ENCODE assay signal across 8 mouse cellular contexts in the genomic region with DNA sequence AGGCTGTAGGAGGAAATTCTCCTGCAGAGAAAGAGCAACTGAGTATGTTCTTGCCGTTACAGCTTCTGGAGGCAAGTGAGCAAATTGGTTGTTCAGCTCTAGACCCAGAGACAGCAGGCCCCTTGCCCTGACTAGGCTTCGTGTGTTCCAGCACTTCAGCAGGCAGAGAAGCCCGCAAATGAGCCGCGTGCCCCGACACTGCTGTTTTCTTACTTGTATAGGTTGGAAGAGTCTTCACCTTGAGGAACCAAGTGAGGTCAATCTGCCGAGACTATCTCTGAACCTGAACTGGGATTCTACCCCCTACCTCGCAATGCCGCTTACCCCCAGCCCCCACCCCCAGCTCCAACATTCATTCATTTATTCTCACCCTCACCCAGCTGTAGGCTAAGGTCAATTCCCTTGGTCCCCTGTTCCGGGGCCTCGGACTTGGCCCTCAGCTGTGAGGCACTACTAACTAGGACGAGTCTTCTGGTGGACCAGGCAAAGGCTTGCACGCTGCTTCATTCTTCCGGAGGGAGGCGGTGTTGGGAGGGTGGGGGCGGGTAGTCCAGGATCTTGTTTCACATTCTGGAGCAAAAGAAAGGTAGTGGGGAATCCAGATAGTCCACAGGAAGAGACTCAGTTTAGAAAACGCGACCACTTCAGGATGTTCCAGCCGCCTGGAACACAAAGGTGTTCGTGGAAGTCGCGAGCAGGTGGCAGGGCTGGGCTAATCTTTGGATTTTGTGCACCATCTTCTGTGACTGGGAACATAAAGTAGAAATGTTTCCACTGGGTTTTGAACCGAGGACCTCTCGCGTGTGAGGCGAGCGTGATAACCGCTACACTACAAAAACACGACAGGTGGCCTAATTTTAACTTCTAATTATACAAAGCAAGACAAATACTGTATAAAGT. TPM values are rescaled to one million over a fixed set of nuclear protein-coding genes. Genes with fewer than 3 reads are reported as not detected.
A peak's percentile ranks its signal among the peaks of the same experiment; 100 is the strongest.
DNase-seq lines count a peak whose midpoint lies in the region; ATAC-seq lines count a peak whose summit lies in the region.

No protein-coding gene starts in this region.

- no peaks in the 10 kb centered on the region for H3K9me3 ChIP-seq in embryonic facial prominence, embryonic 10.5 days
- H3K9me3 ChIP-seq in midbrain, embryonic 11.5 days (ENCODE audit: control insufficient read depth, low read length) = no peaks in the 10 kb centered on the region

- H3K27me3 ChIP-seq in embryonic facial prominence, embryonic 10.5 days (replicated peaks; ENCODE audit: low read depth, poor library complexity, severe bottlenecking) = peaks cover 17% of the 10 kb centered on the region
- H3K27me3 ChIP-seq in midbrain, embryonic 11.5 days (ENCODE audit: control insufficient read depth, insufficient read depth, low read length) = no peaks in the 10 kb centered on the region

- WGBS in embryonic facial prominence, embryonic 10.5 days = 3% methylated on average over 29 of the region's 29 CpGs
- WGBS in midbrain, embryonic 11.5 days = 2% methylated on average over 29 of the region's 29 CpGs

- H3K36me3 ChIP-seq in embryonic facial prominence, embryonic 10.5 days (replicated peaks) = no peaks in the 10 kb centered on the region
- no peaks in the 10 kb centered on the region for H3K36me3 ChIP-seq in midbrain, embryonic 11.5 days (ENCODE audit: control insufficient read depth, insufficient read depth, low read length)

- no peak overlapping the region for H3K27ac ChIP-seq in embryonic facial prominence, embryonic 10.5 days (replicated peaks)
- no peak overlapping the region for H3K27ac ChIP-seq in midbrain, embryonic 11.5 days (ENCODE audit: low read depth, low read length)

- peak; percentile 8 for ATAC-seq in inflammation-experienced regulatory T-cells, adult 6 months
- peak; percentile 35; the same call in 1 of the 2 replicates for ATAC-seq in midbrain, embryonic 11.5 days (ENCODE audit: low FRiP score)

- no peak overlapping the region for H3K9ac ChIP-seq in midbrain, embryonic 11.5 days (ENCODE audit: low read length)

- peak overlapping the region; percentile 62 for H3K4me3 ChIP-seq in embryonic facial prominence, embryonic 10.5 days
- peak overlapping the region; percentile 35 for H3K4me3 ChIP-seq in midbrain, embryonic 11.5 days (ENCODE audit: low read depth, low read length)

- H3K4me2 ChIP-seq in midbrain, embryonic 11.5 days = peak overlapping the region; percentile 62

- peaks cover 15% of the 10 kb centered on the region for H3K4me1 ChIP-seq in embryonic facial prominence, embryonic 10.5 days
- H3K4me1 ChIP-seq in midbrain, embryonic 11.5 days (ENCODE audit: control insufficient read depth, insufficient read depth, low read length) = no peaks in the 10 kb centered on the region

- peak; percentile 66 to 86 for DNase-seq in layer of hippocampus, adult 18-20 months (ENCODE audit: low spot score in 2 of 2)
- no peak for DNase-seq in layer of hippocampus, adult 11-12 months (ENCODE audit: low spot score)
- DNase-seq in NIH3T3 (ENCODE audit: low read depth) = peak; percentile 39
- peak; percentile 61 for DNase-seq in embryonic facial prominence, embryonic 10.5 days (ENCODE audit: low spot score)
- peak; percentile 94 for DNase-seq in midbrain, embryonic 11.5 days (ENCODE audit: low spot score, missing footprints)
- no peak for DNase-seq in urinary bladder, postnatal 36 days (ENCODE audit: low spot score in 2 of 2)
- no peak for DNase-seq in adrenal gland, postnatal 25 days

RNA-seq across cellular contexts. Expression of gene Abt1, which starts 12.1 kb away (rescaled TPM):
- 1 to 10 TPM; 8.8 to 9.5 TPM for total RNA-seq in layer of hippocampus, adult 18-20 months (2021)
- polyA plus RNA-seq in embryonic facial prominence, embryonic 10.5 days (2016; fragmentation: Nextera tagmentation; extraction: Ambion mirVana) = 15.0 and 15.6 TPM in 2 replicates
- 10 to 100 TPM; 11.3 to 13.4 (median 12.2) TPM for polyA plus RNA-seq in inflammation-experienced regulatory T-cells, adult 6 months (2017; shearing (Covaris generic))
- polyA plus RNA-seq in midbrain, embryonic 11.5 days (2014; fragmentation: Nextera tagmentation; extraction: Ambion mirVana) = 14.0 and 14.9 TPM in 2 replicates
- 6.4 and 6.9 TPM in 2 replicates for total RNA-seq in adrenal gland, postnatal 25 days (2021)

RNA-seq across cellular contexts. Expression of gene Zfp322a, which starts 42.6 kb away (rescaled TPM):
- total RNA-seq in layer of hippocampus, adult 18-20 months (2021) = 10 to 100 TPM; 30.8 to 31.6 TPM
- 59.9 and 60.6 TPM in 2 replicates for polyA plus RNA-seq in embryonic facial prominence, embryonic 10.5 days (2016; fragmentation: Nextera tagmentation; extraction: Ambion mirVana)
- 10 to 100 TPM; 28.6 to 33.1 (median 30.2) TPM for polyA plus RNA-seq in inflammation-experienced regulatory T-cells, adult 6 months (2017; shearing (Covaris generic))
- 69.4 and 77.9 TPM in 2 replicates for polyA plus RNA-seq in midbrain, embryonic 11.5 days (2014; fragmentation: Nextera tagmentation; extraction: Ambion mirVana)
- 19.7 and 30.1 TPM in 2 replicates for total RNA-seq in adrenal gland, postnatal 25 days (2021)

RNA-seq across cellular contexts. Expression of gene Btn1a1, which starts 54.1 kb away (rescaled TPM):
- not detected for total RNA-seq in layer of hippocampus, adult 18-20 months (2021)
- 0.12 and 0.16 TPM in 2 replicates for polyA plus RNA-seq in embryonic facial prominence, embryonic 10.5 days (2016; fragmentation: Nextera tagmentation; extraction: Ambion mirVana)
- polyA plus RNA-seq in inflammation-experienced regulatory T-cells, adult 6 months (2017; shearing (Covaris generic)) = not detected
- polyA plus RNA-seq in midbrain, embryonic 11.5 days (2014; fragmentation: Nextera tagmentation; extraction: Ambion mirVana) = not detected in 2 replicates
- total RNA-seq in adrenal gland, postnatal 25 days (2021) = not detected in 2 replicates

Comparison
In these comparisons a context has a peak if more than half of its experiments do, and no peak if none do; other contexts are left out.
1. DNase-seq: peak in layer of hippocampus, adult 18-20 months (2 of 2), NIH3T3 (single experiment), embryonic facial prominence, embryonic 10.5 days (single experiment) and midbrain, embryonic 11.5 days (single experiment); none in layer of hippocampus, adult 11-12 months (single experiment), urinary bladder, postnatal 36 days (0 of 2) and adrenal gland, postnatal 25 days (single experiment).